Comparison of ENCODE assay signal across 13 mouse cellular contexts in the genomic region with DNA sequence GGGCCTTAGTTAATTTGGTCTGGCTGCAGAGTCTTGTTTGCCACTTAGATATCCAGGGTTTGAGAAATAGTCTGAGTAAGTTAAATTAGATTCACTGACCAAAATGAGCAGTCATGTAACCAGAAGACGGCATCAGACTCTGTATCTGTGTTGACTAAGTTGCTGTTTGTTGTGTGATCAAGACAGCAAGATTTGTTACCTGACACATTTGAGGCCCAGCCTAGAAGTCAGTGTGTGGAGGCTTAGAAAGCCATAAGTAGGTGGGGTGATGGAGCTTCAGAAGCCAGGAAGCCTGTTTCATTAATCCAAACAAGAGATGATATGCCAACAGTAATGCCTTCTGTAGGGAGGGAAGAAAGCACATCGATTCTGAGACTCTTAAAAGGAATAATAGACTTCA. TPM values are rescaled to one million over a fixed set of nuclear protein-coding genes. Genes with fewer than 3 reads are reported as not detected.
DNase-seq lines count a peak whose midpoint lies in the region; ATAC-seq and TF ChIP-seq lines count a peak whose summit lies in the region.
"Had no signal": no experiment of that assay in that cellular context is flagged by ENCODE, and none has a peak within 500 bp of the region (broad histone marks: within the 10 kb centered on the region; RNA-seq: fewer than 3 reads in every experiment).

No protein-coding gene starts in this region.

- no peak for DNase-seq in heart, adult 8-10 months (ENCODE audit: low spot score)
- no peak for DNase-seq in liver, adult 2 months (ENCODE audit: extremely low read depth, low read depth, low spot score)
- no peak for DNase-seq in liver
- no peak for DNase-seq in right cerebral cortex, postnatal 36 days (ENCODE audit: low spot score in 2 of 2)
- no peak for DNase-seq in gastrocnemius, postnatal 4 days (ENCODE audit: low spot score in 2 of 2)
- DNase-seq: cerebellum, postnatal 36 days; thymus, adult 18-20 months had no signal

- no peak overlapping the region for H3K9ac ChIP-seq in heart, embryonic 11.5 days (ENCODE audit: low read depth, low read length)
- no peak overlapping the region for H3K9ac ChIP-seq in liver, adult 2 months (ENCODE audit: low read depth, low read length)
- H3K9ac ChIP-seq in heart, embryonic 16.5 days (ENCODE audit: low read length), result no peak overlapping the region
- H3K9ac ChIP-seq: forebrain, embryonic 15.5 days had no signal

- peaks cover 31% of the 10 kb centered on the region for H3K4me1 ChIP-seq in heart, embryonic 11.5 days (ENCODE audit: control insufficient read depth, insufficient read depth, low read length)
- peaks cover 6% of the 10 kb centered on the region for H3K4me1 ChIP-seq in liver, adult 2 months (ENCODE audit: control insufficient read depth, insufficient read depth, low read length)
- peaks cover 37% of the 10 kb centered on the region for H3K4me1 ChIP-seq in heart, embryonic 16.5 days (ENCODE audit: control insufficient read depth, insufficient read depth, low read length)
- H3K4me1 ChIP-seq: forebrain, embryonic 15.5 days had no signal

- no peak for TF ChIP-seq CTCF in liver, adult 2 months (IDR thresholded peaks at IDR 0.05; ENCODE audit: low read depth, low read length)

- no peaks in the 10 kb centered on the region for H3K36me3 ChIP-seq in heart, embryonic 11.5 days (ENCODE audit: control insufficient read depth, insufficient read depth, low read length)
- no peaks in the 10 kb centered on the region for H3K36me3 ChIP-seq in liver, adult 2 months (ENCODE audit: control insufficient read depth, insufficient read depth, low read length)
- 0 out of 2 replicates have a peak, but pooled peaks cover 2% of the 10 kb centered on the region for H3K36me3 ChIP-seq in heart, embryonic 16.5 days (ENCODE audit: control insufficient read depth, insufficient read depth)
- H3K36me3 ChIP-seq in macrophage (ENCODE audit: inconsistent target), result no peaks in the 10 kb centered on the region
- H3K36me3 ChIP-seq: forebrain, embryonic 15.5 days had no signal

- no peak for TF ChIP-seq POLR2A in liver, adult 2 months (IDR thresholded peaks at IDR 0.05; ENCODE audit: extremely low read depth, insufficient read depth, low read length)

- H3K27me3 ChIP-seq in heart, embryonic 11.5 days (ENCODE audit: control insufficient read depth, insufficient read depth, low read length), result no peaks in the 10 kb centered on the region
- H3K27me3 ChIP-seq in liver, adult 2 months (ENCODE audit: control insufficient read depth, insufficient read depth, low read length), result no peaks in the 10 kb centered on the region
- no peaks in the 10 kb centered on the region for H3K27me3 ChIP-seq in heart, embryonic 16.5 days (ENCODE audit: control insufficient read depth, insufficient read depth, low read length)
- H3K27me3 ChIP-seq: forebrain, embryonic 15.5 days; Patski had no signal

- H3K4me3 ChIP-seq in heart, embryonic 11.5 days (ENCODE audit: low read depth, low read length), result no peak overlapping the region
- H3K4me3 ChIP-seq in liver, adult 2 months (ENCODE audit: insufficient read depth, low read depth, low read length), result no peak overlapping the region
- no peak overlapping the region for H3K4me3 ChIP-seq in heart, embryonic 16.5 days (ENCODE audit: low read length)
- no peak overlapping the region for H3K4me3 ChIP-seq in macrophage (ENCODE audit: inconsistent target)
- H3K4me3 ChIP-seq: forebrain, embryonic 15.5 days had no signal

- H3K79me2 ChIP-seq in liver, adult 2 months (ENCODE audit: control insufficient read depth, insufficient read depth, low read length), result no peaks in the 10 kb centered on the region; the same call in 1 of the 2 replicates
- H3K79me2 ChIP-seq in macrophage (ENCODE audit: inconsistent target), result peaks cover 100% of the 10 kb centered on the region

- H3K4me2 ChIP-seq in heart, embryonic 11.5 days, result no peak overlapping the region
- H3K4me2 ChIP-seq in heart, embryonic 16.5 days (ENCODE audit: low read depth, low read length), result no peak overlapping the region
- H3K4me2 ChIP-seq: forebrain, embryonic 15.5 days had no signal

- H3K9me3 ChIP-seq in heart, embryonic 11.5 days (replicated peaks; ENCODE audit: control insufficient read depth, low read length), result no peaks in the 10 kb centered on the region
- no peaks in the 10 kb centered on the region for H3K9me3 ChIP-seq in heart, embryonic 16.5 days (replicated peaks; ENCODE audit: control insufficient read depth, low read length)

- peak overlapping the region; percentile 80; the same call in 1 of the 2 replicates for H3K27ac ChIP-seq in heart, embryonic 11.5 days (ENCODE audit: low read depth, low read length)
- H3K27ac ChIP-seq in liver, adult 2 months (replicated peaks; ENCODE audit: insufficient read depth, low read depth, low read length), result peak overlapping the region; percentile 61; the same call in 1 of the 2 replicates
- H3K27ac ChIP-seq in heart, embryonic 16.5 days (ENCODE audit: low read length), result peak overlapping the region; percentile 91
- 0 out of 2 replicates have a peak overlapping the region, but pooled peaks have one; percentile 0 for H3K27ac ChIP-seq in macrophage
- H3K27ac ChIP-seq: forebrain, embryonic 15.5 days had no signal

- 67% methylated on average over 2 of the region's 2 CpGs for WGBS in heart, embryonic 11.5 days (ENCODE audit: insufficient replicate concordance)
- 65% methylated on average over 2 of the region's 2 CpGs for WGBS in liver, adult 2 months
- WGBS in heart, embryonic 16.5 days, result 61% methylated on average over 2 of the region's 2 CpGs
- 77% methylated on average over 2 of the region's 2 CpGs for WGBS in macrophage (ENCODE audit: missing documents)

- ATAC-seq in heart, embryonic 11.5 days (replicated peaks; ENCODE audit: insufficient number of reproducible peaks, low FRiP score, low TSS enrichment), result no peak
- ATAC-seq in heart, embryonic 16.5 days (replicated peaks; ENCODE audit: extremely low read depth, insufficient read depth, low FRiP score), result no peak
- ATAC-seq: forebrain, embryonic 15.5 days; midbrain, embryonic 16.5 days; Patski had no signal

RNA-seq across cellular contexts. Expression of a gene that starts 18.9 kb away (rescaled TPM):
- 120 and 125 TPM in 2 replicates for polyA plus RNA-seq in heart, embryonic 11.5 days (2014; fragmentation: Nextera tagmentation; extraction: Ambion mirVana)
- 100 to 1,000 TPM; 129 to 182 (median 150) TPM for total RNA-seq in heart, adult 8-10 months (2022)
- 18.2 and 19.7 TPM in 2 replicates for total RNA-seq in liver, adult 2 months (2014; rRNA removed)
- 2.7 and 5.5 TPM in 2 replicates for polyA plus RNA-seq in liver, adult 2 months (2012; rRNA removed)
- 163 and 185 TPM in 2 replicates for polyA plus RNA-seq in heart, embryonic 16.5 days (2015; fragmentation: Nextera tagmentation; extraction: Ambion mirVana)
- 100 to 1,000 TPM in 8 of 26 experiments, 10 to 100 TPM in 18; 39.5 to 190 (median 75.9) TPM for total RNA-seq in macrophage (2018; cell fraction: chromatin; rRNA removed)
- 100 to 1,000 TPM in 7 of 26 experiments, 10 to 100 TPM in 19; 60.1 to 124 (median 92.1) TPM for total RNA-seq in macrophage (2018; cell fraction: cytosol; rRNA removed)
- 100 to 1,000 TPM in 11 of 26 experiments, 10 to 100 TPM in 15; 38.5 to 182 (median 86.0) TPM for total RNA-seq in macrophage (2018; cell fraction: nucleus; rRNA removed)
- polyA plus RNA-seq in macrophage (2018), result 41.0 to 58.3 TPM (median 45.0 TPM) in 3 replicates
- 100 to 1,000 TPM; 108 to 135 TPM for total RNA-seq in gastrocnemius, postnatal 4 days (2021)

Comparison
In these comparisons a context has a peak if more than half of its experiments do, and no peak if none do; other contexts are left out.
1. H3K27ac ChIP-seq: peak in every context shown above with its lines; median percentile 91 in heart, embryonic 16.5 days; 80 in heart, embryonic 11.5 days; 61 in liver, adult 2 months; 0 in macrophage.